Mouse (Mus musculus): ENCODE results near the gene Usp8.

DNA sequence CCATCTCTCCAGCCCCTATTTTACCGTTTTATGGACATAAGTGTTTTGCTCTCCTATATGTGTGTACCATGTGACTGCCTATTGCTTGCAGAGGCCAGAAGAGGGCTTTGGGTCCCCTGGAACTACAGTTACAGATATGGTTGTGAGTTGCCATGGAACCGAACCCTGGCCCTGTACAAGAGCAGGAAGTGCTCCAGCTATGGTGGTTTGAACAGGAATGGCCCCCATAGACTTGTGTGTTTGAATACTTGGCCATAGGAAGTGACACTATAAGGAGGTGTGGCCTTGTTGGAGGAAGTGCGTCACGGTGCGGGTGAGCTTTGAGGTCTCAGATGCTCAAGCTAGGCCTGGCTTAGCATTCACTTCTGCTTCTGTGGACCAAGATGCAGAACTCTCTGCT, 65.1 kb downstream of the Usp8 start:
- TF ChIP-seq POLR2A (IDR thresholded peaks at IDR 0.05; ENCODE audit: borderline replicate concordance, extremely low read depth, insufficient read depth, insufficient read length, poor library complexity, severe bottlenecking) (no peak), CTCF (IDR thresholded peaks at IDR 0.05; ENCODE audit: borderline replicate concordance, extremely low read depth, insufficient read depth, insufficient read length) (no peak)
